Mouse (Mus musculus): ENCODE data around the gene Gm3415.

- TF ChIP-seq POLR2A (IDR thresholded peaks at IDR 0.05; ENCODE audit: insufficient read depth, low read depth, low read length), result no peak
- no peak for TF ChIP-seq CTCF (IDR thresholded peaks at IDR 0.05)
- TF ChIP-seq EP300 (IDR thresholded peaks at IDR 0.05; ENCODE audit: insufficient read depth, low read depth, low read length), result no peak
Observed at GRCm38 (mm10) chr5:146591636-146592035, 35.7 kb downstream of the Gm3415 start.

Data from heart, adult 2 months (tissue).